Mouse (Mus musculus): ENCODE measurements around the gene P2rx5. TPM values are rescaled to one million over a fixed set of nuclear protein-coding genes. Genes with fewer than 3 reads are reported as not detected.

Gene P2rx5
- polyA plus RNA-seq, 1 experiment = 0.42 TPM

- Histone ChIP-seq H3K36me3 (ENCODE audit: control insufficient read depth, insufficient read depth, low read length, poor library complexity, severe bottlenecking) (peaks cover 6% of the 10 kb centered on the region; the same call in 1 of the 2 replicates), H3K9me3 (replicated peaks; ENCODE audit: control insufficient read depth, insufficient read depth, low read length, poor library complexity, severe bottlenecking) (no peaks in the 10 kb centered on the region), H3K27me3 (ENCODE audit: control insufficient read depth, insufficient read depth, low read length, poor library complexity, severe bottlenecking) (no peaks in the 10 kb centered on the region), H3K4me3 (ENCODE audit: low read depth, low read length) (peak within 1 kb of the TSS; percentile 79), H3K9ac (ENCODE audit: low read depth, poor library complexity, severe bottlenecking) (peak within 1 kb of the TSS; percentile 93), H3K27ac (ENCODE audit: insufficient read depth, low read length) (peak within 1 kb of the TSS; percentile 23; the same call in 1 of the 2 replicates), H3K4me1 (ENCODE audit: control insufficient read depth, insufficient read depth, low read length) (peaks cover 3% of the 10 kb centered on the region)
- TF ChIP-seq POLR2A (IDR thresholded peaks at IDR 0.05; ENCODE audit: insufficient read depth, low read length) (no peak), EP300 (IDR thresholded peaks at IDR 0.05; ENCODE audit: insufficient read depth, low read depth, low read length) (0 out of 2 replicates have a peak, but pooled peaks have one; percentile 41), CTCF (IDR thresholded peaks at IDR 0.05; ENCODE audit: low read depth, low read length) (no peak)
Observed at GRCm38 (mm10) chr11:73176608-73177508, 16.6 kb downstream of the P2rx5 start, which contains the start of the genes Emc6 and Tax1bp3. Gene Emc6 (minus strand): TSS chr11:73177037. Gene Tax1bp3 (plus strand): TSS chr11:73177083.

- peaks cover 6% of the 10 kb centered on the region; the same call in 1 of the 2 replicates for H3K36me3 ChIP-seq (ENCODE audit: control insufficient read depth, insufficient read depth, low read length, poor library complexity, severe bottlenecking)
- no peak for TF ChIP-seq CTCF (IDR thresholded peaks at IDR 0.05; ENCODE audit: low read depth, low read length)
- TF ChIP-seq POLR2A (IDR thresholded peaks at IDR 0.05; ENCODE audit: insufficient read depth, low read length) = no peak
- TF ChIP-seq EP300 (IDR thresholded peaks at IDR 0.05; ENCODE audit: insufficient read depth, low read depth, low read length) = no peak
- H3K27me3 ChIP-seq (ENCODE audit: control insufficient read depth, insufficient read depth, low read length, poor library complexity, severe bottlenecking) = no peaks in the 10 kb centered on the region
- peak overlapping the region; percentile 43 for H3K9ac ChIP-seq (ENCODE audit: low read depth, poor library complexity, severe bottlenecking)
- H3K27ac ChIP-seq (ENCODE audit: insufficient read depth, low read length) = peak overlapping the region; percentile 23; the same call in 1 of the 2 replicates
- no peaks in the 10 kb centered on the region for H3K9me3 ChIP-seq (replicated peaks; ENCODE audit: control insufficient read depth, insufficient read depth, low read length, poor library complexity, severe bottlenecking)
- peak overlapping the region; percentile 77 for H3K4me3 ChIP-seq (ENCODE audit: low read depth, low read length)
- H3K4me1 ChIP-seq (ENCODE audit: control insufficient read depth, insufficient read depth, low read length) = peaks cover 3% of the 10 kb centered on the region
Observed at GRCm38 (mm10) chr11:73177509-73177875, 17.3 kb downstream of the P2rx5 start.

GRCm38 (mm10) chr11:73177895-73178294 is 17.7 kb downstream of the P2rx5 start:
- H3K9me3 ChIP-seq (replicated peaks; ENCODE audit: control insufficient read depth, insufficient read depth, low read length, poor library complexity, severe bottlenecking) = no peaks in the 10 kb centered on the region
- peaks cover 3% of the 10 kb centered on the region for H3K4me1 ChIP-seq (ENCODE audit: control insufficient read depth, insufficient read depth, low read length)
- peaks cover 6% of the 10 kb centered on the region; the same call in 1 of the 2 replicates for H3K36me3 ChIP-seq (ENCODE audit: control insufficient read depth, insufficient read depth, low read length, poor library complexity, severe bottlenecking)
- TF ChIP-seq POLR2A (IDR thresholded peaks at IDR 0.05; ENCODE audit: insufficient read depth, low read length) (no peak), EP300 (IDR thresholded peaks at IDR 0.05; ENCODE audit: insufficient read depth, low read depth, low read length) (no peak), CTCF (IDR thresholded peaks at IDR 0.05; ENCODE audit: low read depth, low read length) (no peak)
- peak overlapping the region; percentile 77 for H3K4me3 ChIP-seq (ENCODE audit: low read depth, low read length)
- no peak overlapping the region for H3K27ac ChIP-seq (ENCODE audit: insufficient read depth, low read length)
- no peaks in the 10 kb centered on the region for H3K27me3 ChIP-seq (ENCODE audit: control insufficient read depth, insufficient read depth, low read length, poor library complexity, severe bottlenecking)
- peak overlapping the region; percentile 43 for H3K9ac ChIP-seq (ENCODE audit: low read depth, poor library complexity, severe bottlenecking)

- H3K27ac ChIP-seq (ENCODE audit: insufficient read depth, low read length) = no peak overlapping the region
- H3K4me1 ChIP-seq (ENCODE audit: control insufficient read depth, insufficient read depth, low read length) = no peaks in the 10 kb centered on the region
- no peaks in the 10 kb centered on the region for H3K9me3 ChIP-seq (replicated peaks; ENCODE audit: control insufficient read depth, insufficient read depth, low read length, poor library complexity, severe bottlenecking)
- no peak overlapping the region for H3K9ac ChIP-seq (ENCODE audit: low read depth, poor library complexity, severe bottlenecking)
- no peak for TF ChIP-seq EP300 (IDR thresholded peaks at IDR 0.05; ENCODE audit: insufficient read depth, low read depth, low read length)
- H3K27me3 ChIP-seq (ENCODE audit: control insufficient read depth, insufficient read depth, low read length, poor library complexity, severe bottlenecking) = no peaks in the 10 kb centered on the region
- H3K4me3 ChIP-seq (ENCODE audit: low read depth, low read length) = no peak overlapping the region
- no peaks in the 10 kb centered on the region for H3K36me3 ChIP-seq (ENCODE audit: control insufficient read depth, insufficient read depth, low read length, poor library complexity, severe bottlenecking)
Observed at GRCm38 (mm10) chr11:73185872-73186615, 25.8 kb downstream of the P2rx5 start.

- Histone ChIP-seq H3K27ac (ENCODE audit: insufficient read depth, low read length) (no peak overlapping the region), H3K9ac (ENCODE audit: low read depth, poor library complexity, severe bottlenecking) (no peak overlapping the region), H3K4me3 (ENCODE audit: low read depth, low read length) (no peak overlapping the region), H3K36me3 (ENCODE audit: control insufficient read depth, insufficient read depth, low read length, poor library complexity, severe bottlenecking) (no peaks in the 10 kb centered on the region; the same call in 1 of the 2 replicates), H3K4me1 (ENCODE audit: control insufficient read depth, insufficient read depth, low read length) (no peaks in the 10 kb centered on the region), H3K27me3 (ENCODE audit: control insufficient read depth, insufficient read depth, low read length, poor library complexity, severe bottlenecking) (no peaks in the 10 kb centered on the region), H3K9me3 (replicated peaks; ENCODE audit: control insufficient read depth, insufficient read depth, low read length, poor library complexity, severe bottlenecking) (no peaks in the 10 kb centered on the region)
- TF ChIP-seq CTCF (IDR thresholded peaks at IDR 0.05; ENCODE audit: low read depth, low read length) (no peak), EP300 (IDR thresholded peaks at IDR 0.05; ENCODE audit: insufficient read depth, low read depth, low read length) (no peak), POLR2A (IDR thresholded peaks at IDR 0.05; ENCODE audit: insufficient read depth, low read length) (no peak)
Observed at GRCm38 (mm10) chr11:73187231-73187630, 27.0 kb downstream of the P2rx5 start.
